Mouse (Mus musculus) embryonic facial prominence, embryonic 15.5 days (tissue): ENCODE data around the gene Lpar2. TPM values are rescaled to one million over a fixed set of nuclear protein-coding genes. Genes with fewer than 3 reads are reported as not detected.

ENCODE experiments used
- ATAC-seq: fragments of 200-750 bp; cut with Nextera tagmentation; 2 replicates; pipeline ENCODE4 v1.8.0; 2017; ENCODE audit warnings: low read depth, moderate TSS enrichment; ENCODE audit not compliant: insufficient number of reproducible peaks, low FRiP score, low TSS enrichment
- H3K27ac ChIP-seq: fragments of 300-500 bp; sonication (generic); replicated peaks from 2 replicates; pipeline ENCODE4 v1.5.1; 2015; ENCODE audit warnings: mild to moderate bottlenecking, inconsistent platforms
- H3K27me3 ChIP-seq: fragments of 300-500 bp; sonication (generic); 2 replicates; pipeline ENCODE4 v1.6.1; 2015; ENCODE audit warnings: inconsistent platforms
- H3K36me3 ChIP-seq: fragments of 300-500 bp; sonication (generic); 2 replicates; pipeline ENCODE4 v1.6.1; 2015; ENCODE audit warnings: mild to moderate bottlenecking, inconsistent platforms
- H3K4me1 ChIP-seq: fragments of 300-500 bp; sonication (generic); 2 replicates; pipeline ENCODE4 v1.6.1; 2015; ENCODE audit warnings: inconsistent platforms
- H3K4me2 ChIP-seq: fragments of 300-500 bp; sonication (generic); replicated peaks from 2 replicates; pipeline ENCODE4 v1.6.1; 2015; ENCODE audit warnings: mild to moderate bottlenecking, inconsistent platforms
- H3K4me3 ChIP-seq: fragments of 300-500 bp; sonication (generic); replicated peaks from 2 replicates; pipeline ENCODE4 v1.5.1; 2015; ENCODE audit warnings: mild to moderate bottlenecking, inconsistent platforms
- H3K9ac ChIP-seq: fragments of 300-500 bp; sonication (generic); 2 replicates; pipeline ENCODE4 v1.6.1; 2015; ENCODE audit warnings: inconsistent platforms
- H3K9me3 ChIP-seq: fragments of 300-500 bp; sonication (generic); replicated peaks from 2 replicates; pipeline ENCODE4 v1.6.1; 2016; ENCODE audit warnings: inconsistent platforms
- WGBS: fragments of 180-500 bp; shearing (Covaris S2); methylation state at CpG from one replicate; pipeline ENCODE4 v1.1.7; 2015; 5-methylcytosine and 5-hydroxymethylcytosine counted together
- polyA plus RNA-seq: library from polyadenylated mRNA; unstranded; fragments of >200 nt; fragmentation: Nextera tagmentation; extraction: Ambion mirVana; gene quantifications from 2 replicates; pipeline ENCODE4 v1.2.1, GENCODE M21; 2015

The Lpar2 gene
- polyA plus RNA-seq, 1 experiment from 2014 or later: 0.33 TPM

GRCm38 (mm10) chr8:69794096-69794495 is 28.1 kb upstream of the Lpar2 start:
- Histone ChIP-seq H3K4me1 (peaks cover 25% of the 10 kb centered on the region), H3K9ac (no peak overlapping the region), H3K27ac (no peak overlapping the region), H3K36me3 (peaks cover 54% of the 10 kb centered on the region), H3K27me3 (no peaks in the 10 kb centered on the region), H3K4me3 (no peak overlapping the region), H3K9me3 (no peaks in the 10 kb centered on the region), H3K4me2 (no peak overlapping the region)
- ATAC-seq: no peak
- 86% methylated on average over 3 of the region's 3 CpGs for WGBS

- no peak for ATAC-seq
- H3K9ac ChIP-seq: no peak overlapping the region
- no peaks in the 10 kb centered on the region for H3K27me3 ChIP-seq
- H3K36me3 ChIP-seq: peaks cover 62% of the 10 kb centered on the region
- H3K9me3 ChIP-seq: no peaks in the 10 kb centered on the region
- WGBS: 93% methylated on average over 6 of the region's 6 CpGs
- H3K4me1 ChIP-seq: peaks cover 23% of the 10 kb centered on the region
- H3K27ac ChIP-seq: no peak overlapping the region
- no peak overlapping the region for H3K4me2 ChIP-seq
- H3K4me3 ChIP-seq: no peak overlapping the region
Observed at GRCm38 (mm10) chr8:69794901-69795300, 27.3 kb upstream of the Lpar2 start.

GRCm38 (mm10) chr8:69796721-69797345 is 25.4 kb upstream of the Lpar2 start:
- Histone ChIP-seq H3K4me3 (no peak overlapping the region), H3K27ac (no peak overlapping the region), H3K9me3 (no peaks in the 10 kb centered on the region), H3K27me3 (no peaks in the 10 kb centered on the region), H3K4me2 (no peak overlapping the region), H3K4me1 (peaks cover 16% of the 10 kb centered on the region), H3K36me3 (peaks cover 79% of the 10 kb centered on the region), H3K9ac (no peak overlapping the region)
- no peak for ATAC-seq
- WGBS: 92% methylated on average over 16 of the region's 16 CpGs

- peaks cover 8% of the 10 kb centered on the region for H3K4me1 ChIP-seq
- H3K4me3 ChIP-seq: no peak overlapping the region
- peaks cover 87% of the 10 kb centered on the region for H3K36me3 ChIP-seq
- H3K9me3 ChIP-seq: no peaks in the 10 kb centered on the region
- H3K27me3 ChIP-seq: no peaks in the 10 kb centered on the region
- H3K27ac ChIP-seq: no peak overlapping the region
- 91% methylated on average over 10 of the region's 10 CpGs for WGBS
- H3K9ac ChIP-seq: no peak overlapping the region
- no peak for ATAC-seq
- H3K4me2 ChIP-seq: no peak overlapping the region
Observed at GRCm38 (mm10) chr8:69797661-69798060, 24.6 kb upstream of the Lpar2 start.

GRCm38 (mm10) chr8:69799261-69799660 is 23.0 kb upstream of the Lpar2 start:
- Histone ChIP-seq H3K4me3 (no peak overlapping the region), H3K4me1 (no peaks in the 10 kb centered on the region), H3K9me3 (no peaks in the 10 kb centered on the region), H3K4me2 (no peak overlapping the region), H3K36me3 (peaks cover 97% of the 10 kb centered on the region), H3K9ac (no peak overlapping the region), H3K27me3 (no peaks in the 10 kb centered on the region), H3K27ac (no peak overlapping the region)
- 92% methylated on average over 8 of the region's 8 CpGs for WGBS
- no peak for ATAC-seq

GRCm38 (mm10) chr8:69799946-69800345 is 22.3 kb upstream of the Lpar2 start:
- Histone ChIP-seq H3K9ac (no peak overlapping the region), H3K27me3 (no peaks in the 10 kb centered on the region), H3K4me2 (no peak overlapping the region), H3K9me3 (no peaks in the 10 kb centered on the region), H3K27ac (no peak overlapping the region), H3K36me3 (peaks cover 95% of the 10 kb centered on the region), H3K4me3 (no peak overlapping the region), H3K4me1 (no peaks in the 10 kb centered on the region)
- ATAC-seq: no peak
- WGBS: 91% methylated on average over 5 of the region's 5 CpGs

GRCm38 (mm10) chr8:69801796-69802195 is 20.4 kb upstream of the Lpar2 start:
- 94% methylated on average over 4 of the region's 4 CpGs for WGBS

GRCm38 (mm10) chr8:69802216-69802615 is 20.0 kb upstream of the Lpar2 start:
- Histone ChIP-seq H3K4me2 (no peak overlapping the region), H3K27me3 (no peaks in the 10 kb centered on the region), H3K9me3 (no peaks in the 10 kb centered on the region), H3K36me3 (peaks cover 96% of the 10 kb centered on the region), H3K4me1 (no peaks in the 10 kb centered on the region), H3K27ac (no peak overlapping the region), H3K4me3 (no peak overlapping the region), H3K9ac (no peak overlapping the region)
- ATAC-seq: no peak

More at GRCm38 (mm10) chr8:69801796-69802195, 20.4 kb upstream of the Lpar2 start:
- H3K4me3 ChIP-seq: no peak overlapping the region
- no peak overlapping the region for H3K9ac ChIP-seq
- no peak for ATAC-seq
- no peaks in the 10 kb centered on the region for H3K27me3 ChIP-seq
- H3K9me3 ChIP-seq: no peaks in the 10 kb centered on the region
- H3K4me1 ChIP-seq: no peaks in the 10 kb centered on the region
- peaks cover 96% of the 10 kb centered on the region for H3K36me3 ChIP-seq
- H3K4me2 ChIP-seq: no peak overlapping the region
- H3K27ac ChIP-seq: no peak overlapping the region

- ATAC-seq: no peak
- Histone ChIP-seq H3K36me3 (peaks cover 94% of the 10 kb centered on the region), H3K9ac (no peak overlapping the region), H3K4me1 (peaks cover 4% of the 10 kb centered on the region), H3K4me2 (no peak overlapping the region), H3K27me3 (no peaks in the 10 kb centered on the region), H3K4me3 (no peak overlapping the region), H3K27ac (no peak overlapping the region), H3K9me3 (no peaks in the 10 kb centered on the region)
- WGBS: 94% methylated on average over 7 of the region's 7 CpGs
Observed at GRCm38 (mm10) chr8:69803366-69803765, 18.9 kb upstream of the Lpar2 start.

GRCm38 (mm10) chr8:69804537-69804936 is 17.7 kb upstream of the Lpar2 start:
- Histone ChIP-seq H3K27me3 (no peaks in the 10 kb centered on the region), H3K36me3 (peaks cover 82% of the 10 kb centered on the region), H3K9ac (no peak overlapping the region), H3K4me1 (peaks cover 13% of the 10 kb centered on the region), H3K4me3 (no peak overlapping the region), H3K9me3 (no peaks in the 10 kb centered on the region), H3K27ac (no peak overlapping the region), H3K4me2 (no peak overlapping the region)
- ATAC-seq: no peak
- 86% methylated on average over 6 of the region's 6 CpGs for whole genome bisulfite sequencing

- Histone ChIP-seq H3K27ac (no peak overlapping the region), H3K9me3 (no peaks in the 10 kb centered on the region), H3K4me2 (no peak overlapping the region), H3K4me1 (peaks cover 13% of the 10 kb centered on the region), H3K9ac (no peak overlapping the region), H3K4me3 (no peak overlapping the region), H3K36me3 (peaks cover 76% of the 10 kb centered on the region), H3K27me3 (no peaks in the 10 kb centered on the region)
- WGBS: 88% methylated on average over 10 of the region's 10 CpGs
- ATAC-seq: no peak
Observed at GRCm38 (mm10) chr8:69805086-69805485, 17.1 kb upstream of the Lpar2 start.

- Histone ChIP-seq H3K4me1 (peaks cover 13% of the 10 kb centered on the region), H3K4me3 (no peak overlapping the region), H3K9me3 (no peaks in the 10 kb centered on the region), H3K9ac (no peak overlapping the region), H3K36me3 (peaks cover 72% of the 10 kb centered on the region), H3K4me2 (no peak overlapping the region), H3K27me3 (no peaks in the 10 kb centered on the region), H3K27ac (no peak overlapping the region)
- no peak for ATAC-seq
- WGBS: 92% methylated on average over 9 of the region's 9 CpGs
Observed at GRCm38 (mm10) chr8:69805491-69805890, 16.7 kb upstream of the Lpar2 start.
